Mouse (Mus musculus) hindlimb bud, embryonic 11.5 days (tissue): ENCODE measurements at regions not wholly inside any gene's neighbourhood (a gene's known extent, or its start where the extent isn't known, plus 50 kb on each side); places are given as distances from the start of the nearest gene placed in this dataset.
A peak's percentile ranks its signal among the peaks of the same experiment; 100 is the strongest.

ENCODE experiments used
- DNase-seq: peaks from one replicate; pipeline ENCODE4 v3.0.0-alpha.2; 2012; ENCODE audit warnings: low read depth, low spot score; ENCODE audit errors: extremely low spot score

DNA sequence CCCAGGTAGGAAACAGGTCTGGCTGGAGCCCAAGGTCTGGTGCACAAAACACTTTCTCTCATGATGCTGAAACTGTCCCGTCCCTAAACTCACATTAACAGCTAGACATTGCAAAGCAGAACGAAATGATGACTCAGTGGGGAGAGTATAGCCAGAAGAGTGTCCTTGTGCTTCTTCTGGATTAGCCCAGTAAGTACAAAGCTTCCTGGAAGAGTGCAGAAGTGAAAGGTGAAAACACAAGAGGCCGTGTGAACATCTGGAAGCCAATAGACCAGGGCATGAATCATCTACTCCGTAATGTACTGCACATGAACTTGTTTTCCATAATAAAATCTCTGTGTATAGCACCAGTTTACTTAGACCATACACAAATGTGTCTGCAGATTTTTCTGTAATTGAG lies 194.7 kb upstream of the Gm9747 start:
- DNase-seq: no peak

DNA sequence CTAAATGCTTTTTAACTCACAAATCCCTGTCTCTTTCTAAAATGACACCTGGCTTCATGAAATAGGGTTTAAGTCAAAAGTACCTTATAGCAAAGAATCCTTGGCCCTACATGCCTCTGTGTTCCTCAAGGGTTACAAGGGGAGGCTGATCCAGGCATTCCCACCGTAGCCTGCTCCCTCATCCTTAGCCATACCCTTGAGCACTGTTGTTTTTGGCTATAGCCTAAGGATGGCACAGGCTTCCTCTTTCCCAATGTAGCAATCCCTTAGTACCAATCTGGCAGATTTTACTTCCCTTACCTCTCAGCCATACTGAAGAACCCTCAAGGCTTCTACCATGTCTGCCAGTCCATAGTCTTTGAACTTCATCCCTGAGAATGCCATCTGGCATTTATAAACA lies 194.2 kb upstream of the Gm9747 start:
- no peak for DNase-seq

DNA sequence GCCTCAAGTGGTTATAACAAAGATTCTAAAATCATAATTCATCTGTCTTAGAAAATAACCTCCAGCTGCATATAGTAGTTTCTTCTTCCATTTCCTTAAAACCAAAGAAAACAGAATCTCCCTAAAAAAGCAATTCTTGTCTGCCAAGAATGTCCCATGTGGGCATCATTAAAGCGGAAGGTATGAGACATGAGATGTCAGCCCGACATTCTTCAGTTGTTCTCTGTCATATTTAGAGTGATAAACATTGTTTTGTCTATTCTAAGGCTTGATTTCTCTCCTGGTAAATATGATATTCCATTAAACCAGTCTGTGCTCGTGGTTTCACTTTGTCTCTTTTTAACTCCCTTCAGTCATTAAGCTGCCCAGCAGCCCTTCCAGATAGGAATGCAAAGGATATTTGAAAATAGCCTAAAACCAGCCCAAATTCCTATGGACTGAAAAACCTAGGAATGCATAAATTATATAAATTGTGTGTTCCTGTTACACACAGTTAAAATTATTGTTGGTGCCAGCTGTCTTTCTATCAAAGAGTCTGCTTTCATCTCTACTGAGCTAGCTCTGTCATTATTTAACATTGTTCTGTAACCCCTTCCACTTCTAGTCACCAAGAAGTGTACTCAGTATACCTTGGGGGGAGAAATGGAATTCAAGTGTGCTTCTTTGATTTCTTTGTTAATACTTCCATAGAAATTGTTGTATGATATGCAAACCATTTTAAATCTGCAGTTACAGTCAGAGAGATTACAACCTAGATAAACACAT lies 191.4 kb upstream of the Gm9747 start:
- no peak for DNase-seq

DNA sequence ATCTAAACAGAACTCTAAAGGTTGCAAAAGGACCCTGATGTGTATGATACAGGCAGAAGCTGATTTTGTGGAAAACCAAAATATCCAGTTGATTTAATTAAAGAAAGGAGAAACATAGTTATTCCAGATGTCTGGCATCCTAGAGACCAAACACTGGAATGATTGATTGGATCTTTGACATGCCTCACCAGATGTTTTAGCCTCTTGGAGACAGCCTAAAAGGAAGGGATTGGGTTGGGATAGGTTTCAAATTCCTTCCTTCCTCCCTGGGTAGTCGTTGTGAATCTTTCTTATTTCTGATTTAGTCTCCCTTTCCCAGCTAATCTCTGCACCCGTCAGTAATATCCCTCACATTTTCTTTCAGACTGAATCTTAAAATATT lies 190.9 kb upstream of the Gm9747 start:
- no peak for DNase-seq

DNA sequence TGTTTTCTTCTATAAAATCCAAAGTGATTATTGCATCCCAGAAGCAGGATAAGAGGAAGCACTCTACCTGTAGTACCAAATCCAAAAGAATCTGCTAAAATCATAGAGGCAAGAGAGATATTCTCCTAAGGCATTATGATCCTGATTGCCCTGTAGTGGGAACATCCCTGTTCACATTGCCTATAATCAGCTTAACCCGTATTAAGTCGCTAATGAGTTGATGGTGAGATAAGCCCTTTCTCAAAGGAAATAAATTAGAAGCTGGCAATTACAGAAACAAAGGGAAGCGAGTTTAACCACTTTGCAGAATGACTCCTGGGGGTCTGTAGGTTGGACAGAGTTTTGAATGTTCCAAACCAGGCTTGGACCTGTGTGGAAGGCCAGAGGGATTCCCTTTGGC lies 190.4 kb upstream of the Gm9747 start:
- DNase-seq: no peak

DNA sequence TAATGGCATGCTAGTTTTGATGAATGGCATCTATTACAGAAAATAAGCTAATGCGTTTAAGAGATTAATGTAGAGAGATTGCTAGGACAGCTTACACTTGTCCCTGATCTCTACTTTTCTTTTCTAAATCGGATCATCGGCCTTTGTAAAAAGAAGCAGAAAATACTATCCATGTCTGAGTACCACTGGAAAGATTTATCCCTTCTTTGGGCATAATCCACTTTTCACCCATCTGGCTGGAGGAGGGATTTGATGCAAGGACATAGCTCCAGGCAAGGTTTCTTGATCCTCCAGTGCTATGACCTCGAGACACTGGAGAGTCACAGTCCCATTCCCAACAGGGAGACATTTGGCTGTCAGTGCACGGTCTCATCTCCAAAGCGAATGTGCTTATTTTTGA lies 166.6 kb upstream of the Gm9747 start:
- DNase-seq: no peak

DNA sequence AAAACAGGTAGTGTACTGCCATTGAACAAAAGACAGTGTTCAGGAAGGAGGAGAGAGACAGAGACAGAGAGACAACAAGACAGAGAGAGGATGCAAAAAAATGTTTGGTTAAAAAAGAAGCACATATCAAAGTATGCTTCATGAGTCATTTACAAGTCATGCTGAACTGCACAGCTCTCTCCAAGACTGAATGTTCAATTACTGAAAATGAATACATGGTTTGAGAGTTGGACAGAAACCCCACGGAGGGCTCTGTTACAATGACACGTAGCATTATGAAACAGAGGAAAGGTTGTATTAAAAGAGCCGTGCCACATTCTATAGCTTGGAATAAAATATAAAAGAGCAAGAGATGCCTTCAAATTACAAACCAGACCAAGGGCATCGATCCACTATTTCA lies 164.3 kb upstream of the Gm9747 start:
- no peak for DNase-seq

DNA sequence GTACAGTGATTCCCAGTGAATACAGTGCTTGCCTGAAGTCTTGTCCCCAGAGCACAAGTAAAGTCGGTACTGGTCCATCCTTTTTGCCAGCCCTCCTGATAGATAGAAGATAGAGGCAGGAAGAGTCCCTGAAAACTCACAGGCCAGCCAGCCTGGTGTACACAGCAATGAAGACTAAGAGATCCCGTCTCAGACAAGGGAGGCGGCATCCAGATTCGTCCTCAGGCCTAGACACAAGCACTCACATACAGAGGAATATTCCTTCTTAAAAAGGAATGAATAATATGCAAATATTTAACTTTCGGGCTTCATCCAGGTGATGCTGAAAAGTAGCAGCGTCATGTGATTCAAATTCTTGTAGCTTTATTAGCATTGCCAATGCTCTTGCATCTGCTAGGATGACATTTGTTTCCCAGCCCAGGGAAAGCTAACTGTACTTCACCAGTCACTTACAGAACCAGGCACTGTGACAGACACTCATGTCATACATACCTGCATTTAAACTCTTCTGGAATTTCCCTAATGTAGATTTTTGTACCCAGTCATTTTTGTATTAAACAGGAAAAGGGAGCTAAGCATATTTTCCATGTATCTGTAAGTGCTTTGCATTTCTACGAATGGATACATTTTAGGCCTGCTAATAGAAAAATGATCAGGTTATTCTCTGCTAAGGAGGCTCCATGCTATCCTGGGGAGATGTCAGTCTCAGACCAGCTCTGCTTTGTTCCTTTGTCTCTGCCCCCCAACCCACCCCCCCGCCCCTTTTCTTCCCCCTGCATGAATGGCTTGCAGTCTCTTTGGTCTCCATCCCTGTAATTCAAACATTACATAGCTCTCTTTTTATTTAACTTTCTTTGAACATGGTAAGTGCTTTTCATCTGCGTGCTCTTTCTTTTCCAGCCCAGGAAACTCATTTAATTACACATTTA lies 162.5 kb upstream of the Gm9747 start:
- DNase-seq: no peak

DNA sequence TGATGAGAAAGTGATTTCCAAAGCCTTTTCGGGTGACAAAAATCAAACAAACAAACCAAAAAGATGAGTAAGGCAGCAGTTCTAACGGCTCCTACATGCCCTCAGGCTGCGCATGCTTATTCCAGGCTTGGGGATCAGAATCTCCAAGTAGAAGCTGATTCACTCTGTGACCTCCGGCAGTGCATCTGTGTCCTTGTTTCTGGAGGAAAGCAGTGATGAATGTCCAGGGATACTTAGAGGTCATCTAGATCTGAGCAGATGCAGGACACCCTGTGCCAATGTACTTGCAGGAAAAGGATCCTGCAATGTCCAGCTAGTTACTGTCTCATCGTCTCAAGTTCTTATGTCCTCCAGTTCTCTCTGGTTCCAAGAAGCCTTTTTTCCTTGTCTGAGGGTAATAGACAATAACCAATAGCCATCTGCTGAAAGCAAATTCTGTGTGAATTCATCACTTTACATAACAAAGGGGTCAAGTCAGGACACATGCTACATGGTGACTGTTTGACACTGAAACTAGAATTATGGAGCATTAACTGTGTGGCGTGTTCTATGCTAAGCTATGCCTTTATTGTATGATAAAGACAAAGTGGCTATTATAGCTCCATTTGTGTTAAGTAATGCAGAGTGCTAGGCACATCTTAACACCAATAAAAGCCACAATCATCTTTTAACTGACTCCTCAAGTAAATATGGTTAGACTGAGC lies 143.6 kb upstream of the Gm9747 start:
- DNase-seq: no peak

DNA sequence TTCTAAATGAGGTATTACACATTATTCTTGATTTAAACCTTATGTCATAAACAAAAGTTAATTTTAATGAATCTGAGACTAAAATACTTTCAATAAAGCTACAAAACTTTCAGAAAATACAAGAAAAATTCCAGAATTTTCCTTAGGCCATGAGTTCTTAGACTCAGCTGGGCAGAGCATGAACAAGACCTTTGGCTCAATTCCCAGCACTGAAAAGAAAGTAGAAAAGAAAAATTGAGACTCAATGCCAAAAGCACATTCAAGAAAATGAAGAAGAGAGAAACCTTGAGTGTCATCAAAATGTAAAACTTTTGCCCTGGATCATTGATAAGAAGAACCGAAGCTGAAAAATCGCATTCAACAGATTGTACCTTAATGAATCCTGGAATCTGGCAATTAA lies 137.8 kb upstream of the Gm9747 start:
- no peak for DNase-seq

DNA sequence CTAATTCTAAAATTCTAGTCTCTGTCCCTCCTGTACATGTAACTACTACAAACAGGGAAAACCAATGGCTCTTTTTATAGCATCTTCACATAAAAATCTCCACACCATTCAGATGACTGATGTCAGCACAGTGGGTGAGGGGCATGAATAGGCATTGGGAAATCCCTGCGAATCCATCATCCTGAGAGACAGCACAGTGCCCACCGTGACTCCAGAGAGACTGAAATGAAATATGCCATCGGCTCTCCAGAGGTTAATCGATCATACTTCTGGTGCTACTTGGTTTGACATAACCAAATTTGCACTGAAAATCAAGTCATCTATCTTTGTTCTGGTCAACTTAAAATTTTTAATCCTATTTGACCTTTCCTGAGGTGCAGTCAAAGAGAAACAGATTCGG lies 126.2 kb upstream of the Gm9747 start:
- DNase-seq: no peak

DNA sequence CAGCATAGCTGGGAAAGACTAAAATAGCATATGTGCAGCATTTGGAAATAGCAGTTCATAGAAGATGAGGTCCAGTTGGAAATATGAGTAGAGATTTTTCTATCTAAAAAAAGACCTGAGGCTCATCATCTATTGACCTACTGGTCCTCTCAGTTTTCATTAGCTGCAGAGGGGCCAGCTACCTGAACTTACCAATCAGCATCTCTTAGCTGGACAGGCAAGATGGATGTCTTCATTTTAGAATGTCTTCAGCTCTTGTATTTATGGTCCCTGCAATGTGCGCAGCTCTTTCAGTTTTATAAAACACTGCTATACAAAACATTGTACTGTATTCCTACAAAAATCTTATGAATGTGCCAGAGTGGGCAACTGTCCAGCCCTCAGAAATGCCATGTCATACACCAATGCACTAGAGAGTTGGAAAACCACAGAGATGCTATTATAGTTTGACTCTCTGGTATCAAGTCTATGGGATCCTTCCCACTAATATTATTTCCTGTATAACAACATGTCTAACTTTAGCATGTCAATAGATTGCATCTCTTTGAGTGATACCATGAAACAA lies 122.8 kb upstream of the Gm9747 start:
- DNase-seq: no peak

DNA sequence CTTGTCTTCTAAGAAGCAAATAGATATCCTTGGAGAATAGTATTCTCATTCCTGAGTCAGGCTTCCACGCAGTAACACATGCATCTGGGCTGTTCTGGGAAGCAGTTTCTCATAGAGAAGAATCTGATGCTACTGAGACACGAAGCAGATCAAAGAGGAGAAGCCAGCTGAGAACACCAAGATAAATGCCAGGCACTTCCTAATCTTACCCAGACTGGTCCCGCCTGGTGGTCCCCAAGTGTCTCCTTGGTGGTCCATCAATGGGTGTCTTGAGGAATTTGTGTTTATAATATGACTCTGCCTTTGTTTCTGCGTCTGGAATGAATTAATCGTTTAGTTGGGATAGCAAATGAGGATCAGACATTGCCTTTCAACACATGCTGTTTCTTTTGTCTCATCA lies 120.5 kb upstream of the Gm9747 start:
- DNase-seq: no peak

DNA sequence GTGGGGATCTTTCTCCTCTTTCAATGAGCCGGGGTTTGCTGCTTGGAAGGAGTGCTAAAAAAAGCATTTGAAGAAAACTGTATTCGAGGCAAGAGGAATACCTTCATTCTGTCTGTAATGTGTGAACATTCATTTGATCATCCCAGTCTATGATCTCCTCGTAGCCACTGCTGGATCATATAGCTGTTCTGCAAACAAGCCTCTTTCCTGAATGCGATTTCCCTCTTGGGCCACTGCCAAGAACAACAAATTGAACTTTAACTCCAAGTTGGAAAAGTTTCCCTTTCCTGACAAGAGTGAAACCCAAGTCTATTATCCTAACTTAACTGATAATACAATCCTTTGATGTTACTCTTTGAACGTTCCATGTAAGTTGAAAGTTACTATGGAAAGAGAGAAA lies 108.4 kb upstream of the Gm9747 start:
- DNase-seq: no peak

DNA sequence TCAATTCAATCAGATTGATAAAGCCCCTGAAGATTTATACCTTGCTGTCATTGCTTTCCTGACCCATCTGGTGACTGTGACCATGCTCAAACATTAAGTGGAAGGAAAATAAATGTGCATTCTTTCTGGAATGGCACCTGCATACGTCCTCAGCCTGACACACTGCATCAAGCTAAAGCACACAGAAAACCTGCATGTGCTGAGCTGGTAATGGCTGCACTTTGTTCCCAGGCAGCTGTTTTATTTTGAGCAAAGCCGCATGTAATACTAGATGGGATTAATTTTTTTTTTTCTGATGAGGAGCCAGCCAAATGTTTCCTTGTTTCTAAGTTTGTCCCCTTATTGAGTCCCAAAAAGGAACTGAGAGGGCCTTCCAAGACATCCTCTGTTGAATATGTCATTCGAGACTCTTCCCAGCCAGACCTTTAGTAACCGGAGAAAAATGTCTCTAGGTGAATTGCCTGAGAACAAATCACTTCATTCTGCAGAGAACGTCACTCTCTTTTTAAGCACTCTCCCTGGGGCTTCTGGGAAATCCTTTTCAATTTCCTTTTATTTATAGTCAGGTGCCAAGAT lies 103.1 kb upstream of the Gm9747 start:
- DNase-seq: no peak

DNA sequence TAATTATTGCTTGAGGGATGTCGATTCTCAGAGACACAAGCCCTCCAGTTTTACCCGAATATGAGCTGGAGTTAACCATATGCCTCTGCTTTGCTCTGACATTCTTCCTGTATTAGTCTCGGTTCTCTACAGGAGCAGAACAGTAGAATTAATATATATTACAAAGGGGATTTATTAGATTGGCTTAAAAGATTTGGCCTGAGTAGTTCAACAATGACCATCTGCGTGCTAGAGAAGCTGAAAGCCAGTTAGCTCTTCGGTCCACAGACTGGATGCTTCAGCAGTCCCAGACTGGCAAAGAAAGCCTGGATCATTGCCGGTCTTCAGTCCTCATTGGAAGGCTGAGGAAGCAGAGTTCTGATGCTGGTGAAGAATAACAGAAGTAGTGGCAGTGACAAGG lies 100.4 kb upstream of the Gm9747 start:
- no peak for DNase-seq

DNA sequence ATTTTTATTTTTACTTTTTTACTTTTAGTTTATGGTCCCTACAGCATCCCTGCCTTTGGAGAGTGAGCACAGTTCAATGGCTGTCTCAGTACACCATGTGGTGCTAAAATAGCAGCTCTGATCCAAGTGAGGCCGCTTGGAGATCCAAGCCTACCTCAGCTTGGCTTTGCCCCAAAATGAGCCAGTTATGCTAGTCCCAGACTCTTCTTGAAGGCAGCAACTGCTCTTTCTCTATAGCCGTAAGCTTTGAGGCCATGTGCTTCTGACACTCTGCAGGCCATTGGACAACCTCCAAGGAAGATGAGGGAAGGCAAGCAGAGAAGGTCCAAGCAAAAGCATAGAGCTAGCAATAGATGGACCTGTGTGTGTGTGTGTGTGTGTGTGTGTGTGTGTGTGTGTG lies 98.0 kb upstream of the Gm9747 start:
- no peak for DNase-seq

DNA sequence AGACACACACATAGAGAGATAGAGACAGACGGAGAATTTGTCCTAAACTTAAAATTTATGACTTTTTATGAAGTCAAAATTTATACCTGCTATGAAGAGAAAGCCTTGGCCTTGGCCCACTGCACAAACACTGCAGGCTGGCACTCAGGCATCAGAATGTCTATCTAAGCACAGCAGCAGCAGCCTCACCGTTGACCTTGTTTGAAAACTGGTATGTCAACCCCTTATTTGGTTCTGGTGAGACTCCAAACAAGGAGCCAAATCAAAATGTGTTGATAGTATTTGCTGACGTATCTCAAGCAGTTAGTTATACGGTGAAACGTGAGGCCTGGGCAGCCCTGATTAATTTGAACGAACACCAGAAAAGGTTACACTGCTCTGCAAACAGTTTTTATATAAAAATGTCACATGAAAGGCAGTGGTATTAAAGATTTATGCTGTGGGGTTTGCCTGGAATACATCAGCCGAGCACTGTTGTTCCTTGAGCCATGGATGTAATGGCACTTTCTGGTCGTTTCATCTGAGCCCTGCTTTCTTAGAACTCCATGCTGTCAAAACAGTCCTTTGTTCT lies 97.1 kb upstream of the Gm9747 start:
- peak; percentile 54 for DNase-seq

DNA sequence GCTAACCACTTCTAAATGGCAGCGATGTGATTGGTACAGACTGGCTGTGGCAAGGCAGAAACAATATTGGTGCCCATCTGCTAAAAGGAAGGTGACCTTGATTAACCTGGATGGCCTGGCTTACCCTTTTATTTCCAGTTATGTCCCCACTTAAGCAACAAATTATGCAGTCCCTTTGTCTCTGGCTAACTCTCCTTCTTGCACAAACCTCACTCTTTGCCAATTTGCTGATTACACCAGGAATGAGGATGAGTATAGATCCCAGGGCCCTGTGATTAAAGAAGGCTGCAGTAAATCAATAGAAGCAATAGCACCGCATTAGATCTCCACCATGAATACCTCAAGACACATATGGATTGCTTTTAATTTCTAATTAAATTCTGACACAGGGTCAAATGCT lies 87.7 kb upstream of the Gm9747 start:
- no peak for DNase-seq

DNA sequence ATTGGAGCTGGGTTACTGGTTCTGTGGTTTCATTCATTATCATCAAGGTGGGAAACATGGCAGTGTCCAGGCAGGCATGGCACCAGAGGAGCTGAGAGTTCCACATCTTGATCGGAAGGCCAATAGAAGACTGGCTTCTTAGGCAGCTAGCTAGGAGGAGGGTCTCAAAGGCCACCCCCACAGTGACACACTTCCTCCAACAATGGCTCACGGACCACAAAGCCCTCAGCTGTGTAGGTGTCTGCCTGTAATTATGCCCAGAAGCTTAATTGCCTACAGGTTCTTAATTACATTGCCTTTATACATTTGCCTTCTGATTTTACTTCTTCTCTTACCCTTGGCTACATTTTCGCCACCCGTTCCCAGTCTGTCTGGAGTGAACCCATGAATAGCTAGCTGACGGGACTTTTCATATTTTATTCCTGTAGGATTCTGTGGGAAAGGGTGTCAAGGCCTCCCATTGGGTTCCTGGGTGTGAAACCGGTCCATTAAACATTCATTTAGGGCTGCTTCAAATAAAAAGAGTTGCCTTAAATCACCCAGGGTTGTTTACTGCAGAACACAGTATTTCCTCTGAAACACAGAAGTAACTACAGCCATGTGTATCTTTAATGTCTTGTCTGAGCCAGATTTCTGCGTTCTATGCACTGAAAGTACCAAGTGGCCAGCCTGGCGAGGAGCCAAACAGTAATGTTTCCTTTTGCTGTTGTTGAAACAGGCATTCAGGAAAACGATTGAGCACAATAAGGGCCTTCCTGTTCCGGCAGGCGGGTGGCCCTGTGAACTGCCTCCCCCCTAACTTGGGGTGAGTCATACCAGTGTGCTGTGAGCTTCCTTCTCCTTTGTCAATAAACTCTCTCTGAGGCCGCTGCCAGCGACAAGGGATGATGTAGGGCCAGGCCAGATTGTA lies 82.4 kb upstream of the Gm9747 start:
- no peak for DNase-seq
